Mouse (Mus musculus): ENCODE data around the gene Mrgprx2.

DNA sequence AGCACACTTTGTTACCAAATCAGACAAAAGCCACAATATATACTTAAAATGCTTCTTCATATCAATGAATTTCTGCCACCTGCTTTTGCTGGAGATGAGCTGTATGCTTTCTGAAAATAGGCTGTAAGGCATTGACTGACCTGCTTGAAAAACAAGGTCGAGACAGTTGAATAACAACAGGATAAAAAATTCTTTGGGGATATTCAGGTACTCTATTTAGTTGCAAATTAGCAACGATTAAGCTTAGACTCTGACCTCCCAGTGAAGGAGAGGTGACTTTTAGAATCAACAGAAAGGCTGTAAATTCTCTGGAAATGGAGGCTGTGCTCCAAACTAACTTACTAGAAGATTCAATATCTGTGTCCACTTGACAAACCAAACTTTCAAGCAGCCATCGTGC lies 62.5 kb downstream of the Mrgprx2 start:
- TF ChIP-seq CTCF (conservative IDR thresholded peaks at IDR 0.05; ENCODE audit: insufficient read depth, insufficient read length, low read depth, low read length) (no peak), POLR2A (IDR thresholded peaks at IDR 0.05; ENCODE audit: low read depth, low read length) (no peak)
